Mouse (Mus musculus): ENCODE measurements around the gene Srpx2. TPM values are rescaled to one million over a fixed set of nuclear protein-coding genes. Genes with fewer than 3 reads are reported as not detected.

Srpx2 gene
- polyA plus RNA-seq, 2 experiments from 2014 or later: not detected

Other genes starting within 250 kb of the Srpx2 start
- gene Pcdh19, start 219.4 kb upstream of the Srpx2 start, polyA plus RNA-seq (2017; shearing (Covaris generic)): not detected
- not detected for gene Tnmd, start 57.4 kb upstream of the Srpx2 start, polyA plus RNA-seq (2017; shearing (Covaris generic))
- gene Tspan6, start 10.0 kb upstream of the Srpx2 start, polyA plus RNA-seq (2017; shearing (Covaris generic)): 1 to 10 TPM; 5.8 to 6.0 TPM
- 1 to 10 TPM; 2.1 to 3.0 TPM for gene Sytl4, start 73.4 kb downstream of the Srpx2 start, polyA plus RNA-seq (2017; shearing (Covaris generic))
- 10 to 100 TPM; 29.5 to 32.8 TPM for gene Cstf2, start 150.8 kb downstream of the Srpx2 start, polyA plus RNA-seq (2017; shearing (Covaris generic))